Mouse (Mus musculus) midbrain, embryonic 13.5 days (tissue): ENCODE data around the gene Spag9. TPM values are rescaled to one million over a fixed set of nuclear protein-coding genes. Genes with fewer than 3 reads are reported as not detected.
A peak's percentile ranks its signal among the peaks of the same experiment; 100 is the strongest.

Experiments
- ATAC-seq: fragments of 200-750 bp; cut with Nextera tagmentation; 2 replicates; pipeline ENCODE4 v1.8.0; 2017; ENCODE audit warnings: mild to moderate bottlenecking, moderate TSS enrichment, moderate library complexity
- H3K27ac ChIP-seq: fragments of 300-500 bp; sonication (generic); 2 replicates; pipeline ENCODE4 v1.5.1; 2015; ENCODE audit warnings: inconsistent platforms, mild to moderate bottlenecking, moderate library complexity
- H3K27me3 ChIP-seq: fragments of 300-500 bp; sonication (generic); 2 replicates; pipeline ENCODE4 v1.6.1; 2015; ENCODE audit warnings: mild to moderate bottlenecking, inconsistent platforms
- H3K36me3 ChIP-seq: fragments of 300-500 bp; sonication (generic); 2 replicates; pipeline ENCODE4 v1.6.1; 2015; ENCODE audit warnings: mild to moderate bottlenecking, inconsistent platforms
- H3K4me1 ChIP-seq: fragments of 300-500 bp; sonication (generic); replicated peaks from 2 replicates; pipeline ENCODE4 v1.6.1; 2015; ENCODE audit warnings: inconsistent platforms
- H3K4me2 ChIP-seq: fragments of 300-500 bp; sonication (generic); replicated peaks from 2 replicates; pipeline ENCODE4 v1.6.1; 2015; ENCODE audit warnings: moderate library complexity, mild to moderate bottlenecking, inconsistent platforms
- H3K4me3 ChIP-seq: fragments of 300-500 bp; sonication (generic); replicated peaks from 2 replicates; pipeline ENCODE4 v1.5.1; 2015; ENCODE audit warnings: mild to moderate bottlenecking, inconsistent platforms
- H3K9ac ChIP-seq: fragments of 300-500 bp; sonication (generic); replicated peaks from 2 replicates; pipeline ENCODE4 v1.6.1; 2015; ENCODE audit warnings: mild to moderate bottlenecking, inconsistent platforms
- H3K9me3 ChIP-seq: fragments of 300-500 bp; sonication (generic); 2 replicates; pipeline ENCODE4 v1.6.1; 2016; ENCODE audit warnings: mild to moderate bottlenecking, inconsistent platforms
- WGBS: fragments of 180-500 bp; shearing (Covaris S2); methylation state at CpG from one replicate; pipeline ENCODE4 v1.1.7; 2015; 5-methylcytosine and 5-hydroxymethylcytosine counted together
- polyA plus RNA-seq: library from polyadenylated mRNA; unstranded; fragments of >200 nt; fragmentation: Nextera tagmentation; extraction: Ambion mirVana; gene quantifications from 2 replicates; pipeline ENCODE4 v1.2.1, GENCODE M21; 2015

Gene Spag9
- polyA plus RNA-seq, 1 experiment from 2014 or later, result 109 TPM

DNA sequence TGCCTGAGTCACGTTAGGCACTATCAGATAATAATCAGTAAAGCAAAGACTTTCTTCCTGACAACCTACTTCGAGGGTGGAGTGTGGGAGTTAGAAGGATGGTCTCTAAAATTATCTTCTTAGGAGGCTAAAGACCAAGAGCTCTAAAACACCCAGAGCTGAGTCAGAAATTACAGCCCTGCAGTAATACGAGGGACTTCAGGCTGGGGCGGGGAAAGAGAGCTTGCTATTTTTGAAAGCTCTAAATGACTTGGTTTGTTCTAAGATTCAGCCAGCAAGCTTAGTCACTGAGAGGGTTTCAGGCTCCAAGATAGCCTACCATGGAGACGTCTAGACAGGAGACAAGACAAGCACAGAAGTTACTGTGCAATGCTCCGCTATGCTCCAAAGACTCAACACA lies 30.5 kb upstream of the Spag9 start:
- no peak overlapping the region for H3K9ac ChIP-seq
- peaks cover 56% of the 10 kb centered on the region for H3K36me3 ChIP-seq
- H3K4me3 ChIP-seq, result no peak overlapping the region
- H3K4me2 ChIP-seq, result no peak overlapping the region
- no peak for ATAC-seq
- H3K27me3 ChIP-seq, result no peaks in the 10 kb centered on the region
- H3K4me1 ChIP-seq, result peaks cover 34% of the 10 kb centered on the region
- no peaks in the 10 kb centered on the region for H3K9me3 ChIP-seq
- no peak overlapping the region for H3K27ac ChIP-seq
- 95% methylated on average over 6 of the region's 6 CpGs for WGBS

DNA sequence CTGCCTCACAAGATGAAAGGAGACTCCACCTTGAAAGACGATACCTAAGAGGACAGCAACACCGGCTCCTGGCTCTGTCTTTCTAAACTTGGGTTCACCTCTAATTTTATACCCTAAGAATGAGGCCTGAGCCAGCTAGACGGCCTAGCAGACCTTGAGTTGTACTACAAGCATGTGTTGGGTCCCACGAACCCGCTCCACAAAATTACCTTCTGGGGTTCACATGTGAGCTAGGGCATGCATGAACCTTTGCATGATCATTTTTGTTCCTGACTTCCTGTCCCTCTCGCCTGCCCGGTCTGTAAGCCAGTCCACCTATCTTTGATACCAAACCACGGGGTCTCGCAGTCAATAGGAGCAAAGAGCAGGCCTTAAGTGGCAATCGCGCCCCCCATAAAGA lies 28.5 kb upstream of the Spag9 start:
- 6% methylated on average over 11 of the region's 11 CpGs for WGBS
- H3K9ac ChIP-seq, result peak overlapping the region; percentile 81
- H3K4me1 ChIP-seq, result peaks cover 34% of the 10 kb centered on the region
- H3K27ac ChIP-seq, result peak overlapping the region; percentile 75
- H3K4me2 ChIP-seq, result peak overlapping the region; percentile 72
- ATAC-seq, result no peak
- H3K27me3 ChIP-seq, result no peaks in the 10 kb centered on the region
- no peaks in the 10 kb centered on the region for H3K9me3 ChIP-seq
- H3K4me3 ChIP-seq, result peak overlapping the region; percentile 74
- peaks cover 38% of the 10 kb centered on the region for H3K36me3 ChIP-seq

DNA sequence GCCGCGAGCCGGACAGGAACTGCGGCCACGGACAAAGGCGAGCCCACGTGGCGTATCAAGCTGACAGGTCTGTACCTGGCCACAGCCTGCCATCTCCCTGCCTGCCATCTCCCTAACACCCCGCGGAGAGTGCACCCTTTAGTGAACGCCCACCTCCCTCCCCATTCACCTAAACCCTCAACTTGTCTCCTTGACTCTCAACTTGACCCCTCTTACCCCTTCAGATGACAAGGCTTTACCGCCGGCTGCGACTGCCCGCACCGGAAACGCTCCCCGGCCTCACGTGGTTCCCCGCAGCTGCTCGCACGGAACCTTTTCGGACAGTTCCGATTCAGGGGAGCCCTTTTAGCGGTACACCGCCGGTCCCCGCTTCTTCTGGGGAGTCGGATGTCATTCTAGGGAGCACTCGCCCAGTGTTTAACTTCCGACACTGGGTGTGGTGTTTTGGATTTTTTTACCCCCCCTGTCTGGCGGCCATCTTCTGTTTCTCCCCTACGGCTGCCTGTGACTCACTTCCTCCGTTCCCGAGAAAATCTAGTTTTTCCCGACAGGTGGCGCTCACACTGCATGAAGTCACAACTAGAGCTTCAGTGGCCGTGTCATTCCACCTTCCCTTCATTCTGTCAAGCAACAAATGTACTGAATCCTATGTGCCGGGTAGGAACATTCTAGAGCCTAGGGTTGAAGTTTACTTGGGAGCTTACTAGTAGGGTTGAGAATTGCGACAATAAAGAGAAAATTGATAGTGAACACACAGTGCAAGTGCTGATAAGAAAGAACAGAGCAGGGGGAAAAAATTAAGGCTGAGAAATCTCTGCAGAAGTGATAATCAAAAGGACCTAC lies 27.7 kb upstream of the Spag9 start, which contains the start of the genes Gm20390 and Nme1:
Gene Gm20390, minus strand, starts transcription at position 289 of the 843 bp plus-strand sequence.
Gene Nme1, minus strand, starts transcription at position 517 of the 843 bp plus-strand sequence.
- H3K4me2 ChIP-seq, result peak within 1 kb of the TSS; percentile 72
- under 1% methylated on average over 40 of the region's 40 CpGs for WGBS
- peak within 1 kb of the TSS; percentile 74 for H3K4me3 ChIP-seq
- no peaks in the 10 kb centered on the region for H3K27me3 ChIP-seq
- peak within 1 kb of the TSS; percentile 75 for H3K27ac ChIP-seq
- peaks cover 31% of the 10 kb centered on the region for H3K4me1 ChIP-seq
- H3K9me3 ChIP-seq, result no peaks in the 10 kb centered on the region
- H3K36me3 ChIP-seq, result peaks cover 30% of the 10 kb centered on the region
- peak; percentile 96 for ATAC-seq
- peak within 1 kb of the TSS; percentile 81 for H3K9ac ChIP-seq

DNA sequence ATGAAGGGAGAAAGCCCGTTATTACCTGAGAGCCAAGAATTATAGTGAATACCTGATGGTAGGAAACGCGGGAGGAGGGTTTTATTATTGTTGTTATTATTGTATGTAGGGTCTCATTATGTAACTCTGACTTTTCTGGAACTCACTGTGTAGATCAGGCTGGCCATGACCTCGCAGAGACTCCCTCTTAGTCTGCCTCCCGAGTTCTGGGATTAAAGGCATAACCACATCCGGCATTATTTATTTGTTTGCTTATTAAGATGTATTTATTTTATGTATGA lies 27.1 kb upstream of the Spag9 start:
- Histone ChIP-seq H3K27me3 (no peaks in the 10 kb centered on the region), H3K4me2 (peak overlapping the region; percentile 32), H3K9me3 (no peaks in the 10 kb centered on the region), H3K4me3 (peak overlapping the region; percentile 74), H3K9ac (peak overlapping the region; percentile 33; the same call in 1 of the 2 replicates), H3K27ac (peak overlapping the region; percentile 75), H3K4me1 (peaks cover 31% of the 10 kb centered on the region), H3K36me3 (peaks cover 24% of the 10 kb centered on the region)
- 43% methylated on average over 6 of the region's 6 CpGs for WGBS
- 0 out of 2 replicates have a peak, but pooled peaks have one; percentile 28 for ATAC-seq

DNA sequence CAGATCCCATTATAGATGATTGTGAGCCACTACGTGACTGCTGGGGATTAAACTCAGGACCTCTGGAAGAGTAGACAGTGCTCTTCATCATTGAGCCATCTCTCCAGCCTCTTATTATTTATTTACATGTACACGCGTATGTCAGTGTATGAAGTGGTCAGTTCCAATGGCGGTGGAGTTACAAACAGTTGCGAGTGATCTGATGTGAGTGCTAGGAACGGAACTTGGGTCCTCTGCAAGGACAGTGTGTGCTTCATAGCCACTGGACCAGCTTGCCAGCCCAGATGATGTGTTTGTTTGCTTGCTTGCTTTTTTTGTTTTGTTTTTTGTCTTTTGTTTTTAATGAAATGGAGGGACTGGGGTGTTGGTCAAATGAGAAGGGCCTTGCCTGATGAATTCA lies 26.7 kb upstream of the Spag9 start:
- Histone ChIP-seq H3K36me3 (peaks cover 20% of the 10 kb centered on the region), H3K9ac (no peak overlapping the region), H3K4me3 (no peak overlapping the region), H3K27me3 (no peaks in the 10 kb centered on the region), H3K4me1 (peaks cover 31% of the 10 kb centered on the region), H3K4me2 (peak overlapping the region; percentile 32; the same call in 1 of the 2 replicates), H3K27ac (0 out of 2 replicates have a peak overlapping the region, but pooled peaks have one; percentile 75), H3K9me3 (no peaks in the 10 kb centered on the region)
- ATAC-seq, result no peak
- WGBS, result 94% methylated on average over 6 of the region's 6 CpGs

DNA sequence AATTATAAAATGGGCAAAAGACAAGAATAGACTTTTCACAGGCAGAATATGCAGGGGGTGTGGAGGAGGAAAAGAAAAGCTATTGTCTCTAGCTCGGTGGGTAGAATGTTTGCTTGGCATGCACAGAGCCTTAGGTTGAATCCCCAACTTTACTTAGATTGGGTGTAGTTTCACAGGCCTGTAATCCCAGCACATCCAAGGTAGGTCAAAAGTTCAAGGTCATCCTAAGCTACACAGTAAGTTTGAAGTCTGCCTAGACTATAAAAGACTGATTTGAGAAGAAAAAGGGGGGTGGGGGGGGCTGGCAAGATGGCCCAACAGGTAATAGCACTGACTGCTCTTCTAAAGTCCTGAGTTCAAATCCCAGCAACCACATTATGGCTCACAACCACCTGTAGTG lies 26.1 kb upstream of the Spag9 start:
- no peak overlapping the region for H3K9ac ChIP-seq
- no peak overlapping the region for H3K27ac ChIP-seq
- H3K9me3 ChIP-seq, result no peaks in the 10 kb centered on the region
- H3K4me3 ChIP-seq, result no peak overlapping the region
- H3K4me1 ChIP-seq, result peaks cover 31% of the 10 kb centered on the region
- no peak for ATAC-seq
- WGBS, result 65% methylated on average over 1 of the region's 1 CpGs
- H3K27me3 ChIP-seq, result no peaks in the 10 kb centered on the region
- no peak overlapping the region for H3K4me2 ChIP-seq
- peaks cover 14% of the 10 kb centered on the region for H3K36me3 ChIP-seq

DNA sequence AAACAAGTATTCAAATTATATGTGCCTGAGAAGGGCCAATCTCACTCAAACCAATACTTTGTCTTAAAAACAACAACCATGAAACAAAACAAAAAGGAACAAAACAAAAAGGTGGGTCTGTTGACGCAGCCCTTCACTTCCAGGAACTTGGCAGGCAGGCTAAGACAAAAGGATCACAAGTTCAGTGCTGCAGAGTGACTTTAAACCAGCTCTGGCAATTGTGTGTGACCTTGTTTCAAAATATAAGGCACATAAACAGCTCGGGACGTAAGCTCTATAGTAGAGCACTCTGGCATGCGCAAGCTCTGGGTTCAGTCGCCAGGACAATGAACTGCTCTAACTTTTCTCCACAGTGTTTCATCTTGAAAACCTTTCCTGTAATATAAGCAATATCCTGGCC lies 22.9 kb upstream of the Spag9 start:
- Histone ChIP-seq H3K4me1 (peaks cover 9% of the 10 kb centered on the region), H3K27me3 (no peaks in the 10 kb centered on the region), H3K9ac (no peak overlapping the region), H3K4me3 (no peak overlapping the region), H3K4me2 (no peak overlapping the region), H3K36me3 (no peaks in the 10 kb centered on the region), H3K9me3 (no peaks in the 10 kb centered on the region), H3K27ac (no peak overlapping the region)
- 92% methylated on average over 5 of the region's 5 CpGs for whole genome bisulfite sequencing
- no peak for ATAC-seq

DNA sequence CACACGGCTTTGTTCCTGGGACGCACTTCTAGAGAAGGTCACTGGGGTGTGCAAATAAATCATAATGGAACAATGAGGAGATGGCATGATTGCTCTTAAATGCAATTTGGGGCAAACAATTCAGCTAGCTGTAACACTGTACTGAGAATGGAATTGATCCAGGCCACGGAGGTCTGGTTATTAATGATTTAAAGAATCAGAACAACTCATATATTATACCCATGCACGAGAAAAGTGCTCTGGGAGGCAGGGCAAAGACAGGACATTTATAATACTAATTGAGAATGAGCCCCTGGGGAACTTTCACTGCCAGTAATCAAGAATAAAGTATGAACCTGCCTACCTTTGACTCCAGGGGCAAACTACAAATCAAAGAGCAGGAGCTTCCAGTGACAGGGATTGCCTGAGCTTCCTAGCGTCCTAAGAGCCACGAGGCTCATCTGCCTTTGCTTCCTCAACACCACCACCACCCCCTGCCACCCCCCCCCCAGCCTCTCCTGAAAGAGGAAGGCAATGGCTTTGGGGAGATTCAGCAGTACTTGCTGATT lies 16.3 kb upstream of the Spag9 start:
- WGBS, result 62% methylated on average over 6 of the region's 6 CpGs
- no peak for ATAC-seq
- Histone ChIP-seq H3K4me1 (no peaks in the 10 kb centered on the region), H3K4me3 (no peak overlapping the region), H3K27me3 (no peaks in the 10 kb centered on the region), H3K4me2 (no peak overlapping the region), H3K9me3 (no peaks in the 10 kb centered on the region), H3K27ac (no peak overlapping the region), H3K9ac (no peak overlapping the region), H3K36me3 (no peaks in the 10 kb centered on the region)

DNA sequence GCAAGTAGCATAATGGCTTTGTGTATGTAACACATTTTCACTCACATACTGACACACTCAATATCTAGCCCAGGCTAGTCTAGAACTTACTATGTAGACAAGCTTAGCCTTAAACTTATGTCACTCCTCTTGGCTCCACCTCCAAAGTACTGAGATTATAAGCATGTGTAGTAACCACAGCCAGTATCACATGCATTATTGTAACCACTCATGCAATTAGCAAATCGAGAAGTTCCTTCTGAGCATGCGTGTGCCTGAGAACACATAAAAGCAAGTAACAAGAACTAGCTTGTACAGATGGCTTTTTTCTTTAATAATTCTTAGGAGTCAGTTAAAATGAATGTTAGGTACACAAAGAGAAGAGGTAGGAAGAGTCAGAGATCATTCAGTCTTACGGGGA lies 11.3 kb upstream of the Spag9 start:
- ATAC-seq, result no peak
- 93% methylated on average over 3 of the region's 3 CpGs for WGBS

DNA sequence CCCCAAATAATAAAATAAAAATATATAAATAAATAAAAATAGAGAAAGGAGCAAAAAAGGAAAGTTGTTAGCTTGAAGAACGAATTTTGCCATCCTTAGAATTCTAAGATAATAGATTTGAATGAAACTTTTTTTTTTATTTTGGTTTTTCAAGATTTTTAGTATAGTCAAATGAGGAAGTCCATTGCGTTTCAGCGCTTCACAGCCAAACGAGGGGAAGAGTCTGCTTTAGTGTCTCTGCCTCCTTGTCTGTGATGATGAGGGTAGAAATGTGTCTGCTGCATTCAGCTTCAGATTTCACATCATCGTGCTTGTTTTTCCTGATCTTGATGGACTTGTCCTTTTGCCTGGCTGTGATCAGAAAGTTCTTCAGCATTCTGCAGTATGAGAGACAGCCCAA lies 10.6 kb upstream of the Spag9 start:
- ATAC-seq, result no peak
- no peaks in the 10 kb centered on the region for H3K36me3 ChIP-seq
- no peaks in the 10 kb centered on the region for H3K9me3 ChIP-seq
- H3K4me3 ChIP-seq, result no peak overlapping the region
- H3K27me3 ChIP-seq, result no peaks in the 10 kb centered on the region
- H3K27ac ChIP-seq, result no peak overlapping the region
- H3K4me1 ChIP-seq, result no peaks in the 10 kb centered on the region
- H3K4me2 ChIP-seq, result no peak overlapping the region
- WGBS, result 84% methylated on average over 5 of the region's 5 CpGs
- no peak overlapping the region for H3K9ac ChIP-seq

More for the DNA sequence above, 11.3 kb upstream of the Spag9 start:
- Histone ChIP-seq H3K4me3 (no peak overlapping the region), H3K4me2 (no peak overlapping the region), H3K36me3 (no peaks in the 10 kb centered on the region), H3K27ac (no peak overlapping the region), H3K27me3 (no peaks in the 10 kb centered on the region), H3K9ac (no peak overlapping the region), H3K9me3 (no peaks in the 10 kb centered on the region), H3K4me1 (no peaks in the 10 kb centered on the region)

DNA sequence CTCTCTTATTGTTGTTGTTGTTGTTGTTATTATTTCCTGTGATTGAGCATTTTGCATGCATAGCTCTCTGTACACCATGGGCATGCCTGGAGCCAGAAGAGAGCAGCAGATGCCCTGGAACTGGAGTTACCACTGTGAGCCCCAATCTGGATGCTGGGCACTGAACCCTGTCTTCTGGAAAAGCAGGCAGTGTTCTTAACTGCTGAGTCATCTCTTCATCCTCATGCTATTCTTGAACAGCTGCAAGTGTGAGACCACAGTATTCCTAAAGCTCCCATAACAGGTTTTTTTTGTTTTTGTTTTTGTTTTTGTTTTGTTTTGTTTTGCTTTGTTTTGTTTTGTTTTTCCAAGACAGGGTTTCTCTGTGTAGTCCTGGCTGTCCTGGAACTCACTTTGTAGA lies 9.6 kb upstream of the Spag9 start:
- Histone ChIP-seq H3K4me1 (no peaks in the 10 kb centered on the region), H3K9me3 (no peaks in the 10 kb centered on the region), H3K36me3 (no peaks in the 10 kb centered on the region), H3K9ac (no peak overlapping the region), H3K27ac (no peak overlapping the region), H3K4me2 (no peak overlapping the region), H3K4me3 (no peak overlapping the region), H3K27me3 (no peaks in the 10 kb centered on the region)
- no peak for ATAC-seq

DNA sequence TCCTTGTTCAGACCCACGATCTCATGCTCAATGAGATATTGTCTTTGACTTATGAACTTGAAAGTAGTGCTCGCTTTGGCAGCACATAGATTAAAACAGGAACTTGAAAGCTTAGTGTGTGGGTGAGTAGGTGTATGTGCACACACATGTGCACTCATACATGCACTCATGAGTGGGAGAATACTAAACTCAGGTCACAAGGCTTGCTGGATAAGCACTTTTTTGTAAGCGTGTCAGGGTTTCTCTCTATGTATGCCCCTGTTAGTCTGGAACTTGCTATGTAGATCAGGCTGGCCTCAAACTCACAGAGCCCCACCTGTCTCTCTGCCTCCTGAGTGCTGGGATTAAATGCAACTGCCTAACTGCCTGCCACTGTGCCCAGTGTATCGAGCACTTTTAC lies 8.9 kb upstream of the Spag9 start:
- no peaks in the 10 kb centered on the region for H3K27me3 ChIP-seq
- H3K9ac ChIP-seq, result no peak overlapping the region
- no peak overlapping the region for H3K4me3 ChIP-seq
- no peak for ATAC-seq
- H3K36me3 ChIP-seq, result no peaks in the 10 kb centered on the region
- H3K27ac ChIP-seq, result no peak overlapping the region
- no peaks in the 10 kb centered on the region for H3K4me1 ChIP-seq
- no peak overlapping the region for H3K4me2 ChIP-seq
- no peaks in the 10 kb centered on the region for H3K9me3 ChIP-seq
- 92% methylated on average over 4 of the region's 4 CpGs for WGBS
